ENCODE assay signal across 8 mouse cellular contexts in the genomic region with DNA sequence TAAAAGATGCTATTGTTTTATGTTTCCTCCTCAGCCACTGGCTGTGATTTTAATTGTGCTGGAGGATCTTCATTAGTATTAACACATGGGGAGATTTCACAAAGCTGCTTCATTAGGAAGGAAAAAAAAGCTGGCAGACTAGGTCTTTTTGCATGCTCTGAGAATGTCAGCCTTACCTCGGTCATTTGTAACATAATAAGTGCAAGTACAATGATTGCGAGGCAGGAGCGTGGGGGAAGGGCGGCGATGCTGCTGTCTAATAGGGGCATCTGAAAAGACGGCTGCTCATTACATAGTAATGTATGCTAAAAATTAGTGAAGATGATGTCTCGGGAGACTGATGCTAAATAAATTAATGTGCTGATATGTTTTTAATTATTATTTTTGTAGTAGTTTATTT.
DNase-seq lines count a peak whose midpoint lies in the region; ATAC-seq and TF ChIP-seq lines count a peak whose summit lies in the region.

No protein-coding gene starts in this region.

- intact Hi-C loops in left cerebral cortex, postnatal 4 days (cut with DNase I): no loop called here
- intact Hi-C loops in left cerebral cortex, adult 2 months (cut with DNase I): no loop called here

- H3K36me3 ChIP-seq in embryonic facial prominence, embryonic 12.5 days: no peaks in the 10 kb centered on the region
- H3K36me3 ChIP-seq in hindbrain, embryonic 12.5 days: no peaks in the 10 kb centered on the region
- no peaks in the 10 kb centered on the region for H3K36me3 ChIP-seq in midbrain, embryonic 10.5 days

- H3K4me1 ChIP-seq in embryonic facial prominence, embryonic 12.5 days: peaks cover 10% of the 10 kb centered on the region; the same call in 1 of the 2 replicates
- peaks cover 11% of the 10 kb centered on the region for H3K4me1 ChIP-seq in hindbrain, embryonic 12.5 days
- H3K4me1 ChIP-seq in midbrain, embryonic 10.5 days: peaks cover 36% of the 10 kb centered on the region

- DNase-seq in left cerebral cortex, postnatal 4 days: peak; percentile 60
- DNase-seq in left cerebral cortex, adult 2 months (ENCODE audit: extremely low spot score in 1 of 2, low spot score in 2 of 2): no peak
- DNase-seq in midbrain, embryonic 10.5 days (ENCODE audit: low spot score): peak; percentile 36
- DNase-seq in right cerebral cortex, postnatal 10 days (ENCODE audit: low spot score in 2 of 2): no peak
- DNase-seq in thymus, postnatal 25 days: no peak

- no peak overlapping the region for H3K9ac ChIP-seq in embryonic facial prominence, embryonic 12.5 days
- peak overlapping the region; percentile 33; the same call in 1 of the 2 replicates for H3K9ac ChIP-seq in hindbrain, embryonic 12.5 days

- no peak for ATAC-seq in embryonic facial prominence, embryonic 12.5 days (ENCODE audit: insufficient number of reproducible peaks, insufficient read depth, low FRiP score, low TSS enrichment)
- ATAC-seq in hindbrain, embryonic 12.5 days (ENCODE audit: low FRiP score): peak; percentile 68
- ATAC-seq in erythroblast, adult 5-6 weeks (replicated peaks; ENCODE audit: low FRiP score, poor library complexity, severe bottlenecking): no peak

- H3K9me3 ChIP-seq in embryonic facial prominence, embryonic 12.5 days: no peaks in the 10 kb centered on the region
- no peaks in the 10 kb centered on the region for H3K9me3 ChIP-seq in hindbrain, embryonic 12.5 days (replicated peaks)
- H3K9me3 ChIP-seq in midbrain, embryonic 10.5 days (replicated peaks): no peaks in the 10 kb centered on the region

- no peak overlapping the region for H3K4me3 ChIP-seq in left cerebral cortex, adult 2 months
- peak overlapping the region; percentile 13; the same call in 1 of the 2 replicates for H3K4me3 ChIP-seq in embryonic facial prominence, embryonic 12.5 days
- peak overlapping the region; percentile 21 for H3K4me3 ChIP-seq in hindbrain, embryonic 12.5 days
- peak overlapping the region; percentile 96 for H3K4me3 ChIP-seq in midbrain, embryonic 10.5 days

- WGBS in embryonic facial prominence, embryonic 12.5 days: 8% methylated on average over 7 of the region's 7 CpGs
- WGBS in hindbrain, embryonic 12.5 days: 6% methylated on average over 7 of the region's 7 CpGs
- WGBS in midbrain, embryonic 10.5 days: 9% methylated on average over 7 of the region's 7 CpGs

- no peak overlapping the region for H3K27ac ChIP-seq in left cerebral cortex, adult 2 months
- no peak overlapping the region for H3K27ac ChIP-seq in embryonic facial prominence, embryonic 12.5 days
- peak overlapping the region; percentile 60; the same call in 1 of the 2 replicates for H3K27ac ChIP-seq in hindbrain, embryonic 12.5 days
- H3K27ac ChIP-seq in midbrain, embryonic 10.5 days (replicated peaks): peak overlapping the region; percentile 100

- H3K27me3 ChIP-seq in embryonic facial prominence, embryonic 12.5 days: no peaks in the 10 kb centered on the region
- no peaks in the 10 kb centered on the region for H3K27me3 ChIP-seq in hindbrain, embryonic 12.5 days
- no peaks in the 10 kb centered on the region for H3K27me3 ChIP-seq in midbrain, embryonic 10.5 days (ENCODE audit: low read depth, poor library complexity, severe bottlenecking)

- no peak for TF ChIP-seq CTCF in left cerebral cortex, adult 2 months (IDR thresholded peaks at IDR 0.05)

- H3K4me2 ChIP-seq in embryonic facial prominence, embryonic 12.5 days (replicated peaks): peak overlapping the region; percentile 52
- peak overlapping the region; percentile 61 for H3K4me2 ChIP-seq in hindbrain, embryonic 12.5 days (replicated peaks)

Comparison
In these comparisons a context has a peak if more than half of its experiments do, and no peak if none do; other contexts are left out.
1. DNase-seq: peak in left cerebral cortex, postnatal 4 days (single experiment) and midbrain, embryonic 10.5 days (single experiment); none in left cerebral cortex, adult 2 months (0 of 2), right cerebral cortex, postnatal 10 days (0 of 2) and thymus, postnatal 25 days (single experiment).
2. H3K27ac ChIP-seq: peak in hindbrain, embryonic 12.5 days (single experiment) and midbrain, embryonic 10.5 days (single experiment); none in left cerebral cortex, adult 2 months (single experiment) and embryonic facial prominence, embryonic 12.5 days (single experiment).